Mouse (Mus musculus) hindbrain, embryonic 12.5 days (tissue): ENCODE measurements around the gene Plscr3. TPM values are rescaled to one million over a fixed set of nuclear protein-coding genes. Genes with fewer than 3 reads are reported as not detected.

ENCODE experiments used
- ATAC-seq: fragments of 200-750 bp; cut with Nextera tagmentation; 2 replicates; pipeline ENCODE4 v1.8.0; 2017; ENCODE audit warnings: moderate TSS enrichment; ENCODE audit not compliant: low FRiP score
- H3K27ac ChIP-seq: fragments of 300-500 bp; sonication (generic); 2 replicates; pipeline ENCODE4 v1.5.1; 2016; ENCODE audit warnings: mild to moderate bottlenecking
- H3K27me3 ChIP-seq: fragments of 300-500 bp; sonication (generic); 2 replicates; pipeline ENCODE4 v1.6.1; 2016; ENCODE audit warnings: mild to moderate bottlenecking
- H3K36me3 ChIP-seq: fragments of 300-500 bp; sonication (generic); 2 replicates; pipeline ENCODE4 v1.6.1; 2016; ENCODE audit warnings: mild to moderate bottlenecking
- H3K4me1 ChIP-seq: fragments of 300-500 bp; sonication (generic); 2 replicates; pipeline ENCODE4 v1.6.1; 2016
- H3K4me2 ChIP-seq: fragments of 300-500 bp; sonication (generic); replicated peaks from 2 replicates; pipeline ENCODE4 v1.6.1; 2016; ENCODE audit warnings: mild to moderate bottlenecking
- H3K4me3 ChIP-seq: fragments of 300-500 bp; sonication (generic); 2 replicates; pipeline ENCODE4 v1.5.1; 2016; ENCODE audit warnings: mild to moderate bottlenecking
- H3K9ac ChIP-seq: fragments of 300-500 bp; sonication (generic); 2 replicates; pipeline ENCODE4 v1.6.1; 2016; ENCODE audit warnings: mild to moderate bottlenecking, moderate library complexity
- H3K9me3 ChIP-seq: fragments of 300-500 bp; sonication (generic); replicated peaks from 2 replicates; pipeline ENCODE4 v1.6.1; 2016; ENCODE audit warnings: mild to moderate bottlenecking
- WGBS: fragments of 180-500 bp; shearing (Covaris S2); methylation state at CpG from one replicate; pipeline ENCODE4 v1.1.7; 2016; 5-methylcytosine and 5-hydroxymethylcytosine counted together
- polyA plus RNA-seq: library from polyadenylated mRNA; unstranded; fragments of >200 nt; fragmentation: Nextera tagmentation; extraction: Ambion mirVana; gene quantifications from 2 replicates; pipeline ENCODE4 v1.2.1, GENCODE M21; 2016

The Plscr3 gene
- polyA plus RNA-seq, 1 experiment from 2014 or later: 74.9 TPM

DNA sequence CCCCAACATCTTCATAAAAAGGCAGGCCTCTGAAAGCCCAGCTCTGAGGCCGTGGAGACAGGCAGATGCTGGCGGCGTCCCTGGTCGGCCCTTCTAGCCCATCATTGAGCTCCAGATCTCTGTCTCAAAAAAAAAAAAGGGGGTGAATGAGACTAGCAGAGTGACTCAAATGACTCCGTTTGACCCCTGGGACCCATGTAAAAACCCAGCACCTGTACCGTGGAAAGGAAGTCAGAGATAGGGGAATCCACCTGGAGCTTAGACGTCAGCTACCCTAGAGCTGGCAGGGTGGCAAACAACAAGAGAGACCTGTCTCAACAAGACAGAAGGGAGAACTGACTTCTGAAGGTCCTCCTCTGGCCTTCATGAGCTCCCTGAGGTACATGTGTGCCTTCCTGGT is 25.6 kb downstream of the Plscr3 start:
- no peak for ATAC-seq
- H3K27me3 ChIP-seq: peaks cover 4% of the 10 kb centered on the region; the same call in 1 of the 2 replicates
- 86% methylated on average over 7 of the region's 7 CpGs for WGBS
- no peak overlapping the region for H3K4me3 ChIP-seq
- H3K27ac ChIP-seq: no peak overlapping the region
- no peaks in the 10 kb centered on the region for H3K9me3 ChIP-seq
- no peaks in the 10 kb centered on the region for H3K36me3 ChIP-seq
- no peak overlapping the region for H3K9ac ChIP-seq
- no peaks in the 10 kb centered on the region for H3K4me1 ChIP-seq
- H3K4me2 ChIP-seq: no peak overlapping the region

DNA sequence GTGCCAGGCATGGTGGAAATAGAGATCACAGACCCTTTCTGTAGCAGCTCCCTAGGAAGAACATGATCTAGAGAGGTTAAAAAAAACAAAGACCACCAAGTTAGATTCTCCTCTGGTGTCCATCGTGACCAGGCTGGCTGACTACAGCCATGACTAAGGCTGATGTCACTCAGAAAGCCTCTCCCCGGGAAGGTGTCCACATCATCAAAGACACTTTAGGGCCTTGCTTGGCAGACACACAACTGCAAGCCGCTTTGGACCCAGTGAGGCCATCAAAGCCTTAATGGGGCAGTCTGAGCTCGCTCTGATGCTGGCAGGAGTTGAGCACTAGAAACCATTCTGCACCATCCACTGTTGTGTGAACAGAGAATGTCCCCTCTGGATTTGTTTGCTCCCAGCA is 26.3 kb downstream of the Plscr3 start:
- no peaks in the 10 kb centered on the region; the same call in 1 of the 2 replicates for H3K27me3 ChIP-seq
- no peaks in the 10 kb centered on the region for H3K36me3 ChIP-seq
- WGBS: 87% methylated on average over 4 of the region's 4 CpGs
- H3K4me3 ChIP-seq: no peak overlapping the region
- H3K4me2 ChIP-seq: no peak overlapping the region
- no peak overlapping the region for H3K27ac ChIP-seq
- H3K9me3 ChIP-seq: no peaks in the 10 kb centered on the region
- H3K9ac ChIP-seq: no peak overlapping the region
- no peak for ATAC-seq
- H3K4me1 ChIP-seq: peaks cover 5% of the 10 kb centered on the region

DNA sequence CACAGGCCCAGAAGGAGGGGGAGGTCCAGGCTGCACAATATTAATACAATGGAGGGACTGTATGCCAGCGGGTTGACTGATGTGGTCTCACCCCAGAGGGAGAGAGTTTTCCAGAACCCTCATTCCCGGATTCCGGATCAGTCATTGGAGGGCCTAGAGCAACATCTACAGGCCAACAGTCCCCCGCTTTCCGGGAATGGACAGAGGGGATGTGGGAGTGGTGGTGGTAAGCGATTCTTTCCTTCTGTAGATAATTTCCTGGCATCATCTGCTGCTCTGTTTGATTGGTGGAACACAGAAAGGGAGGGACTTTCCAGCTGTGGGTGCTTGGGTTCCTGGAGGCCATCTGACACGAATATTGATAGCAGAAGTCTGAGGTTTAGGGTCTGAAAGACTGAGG is 30.0 kb downstream of the Plscr3 start:
- H3K4me3 ChIP-seq: no peak overlapping the region
- no peak overlapping the region for H3K4me2 ChIP-seq
- WGBS: 67% methylated on average over 7 of the region's 7 CpGs
- no peak overlapping the region for H3K9ac ChIP-seq
- peaks cover 12% of the 10 kb centered on the region for H3K27me3 ChIP-seq
- peaks cover 24% of the 10 kb centered on the region for H3K4me1 ChIP-seq
- H3K27ac ChIP-seq: peak overlapping the region; percentile 17; the same call in 1 of the 2 replicates
- H3K9me3 ChIP-seq: no peaks in the 10 kb centered on the region
- no peaks in the 10 kb centered on the region for H3K36me3 ChIP-seq
- no peak for ATAC-seq

DNA sequence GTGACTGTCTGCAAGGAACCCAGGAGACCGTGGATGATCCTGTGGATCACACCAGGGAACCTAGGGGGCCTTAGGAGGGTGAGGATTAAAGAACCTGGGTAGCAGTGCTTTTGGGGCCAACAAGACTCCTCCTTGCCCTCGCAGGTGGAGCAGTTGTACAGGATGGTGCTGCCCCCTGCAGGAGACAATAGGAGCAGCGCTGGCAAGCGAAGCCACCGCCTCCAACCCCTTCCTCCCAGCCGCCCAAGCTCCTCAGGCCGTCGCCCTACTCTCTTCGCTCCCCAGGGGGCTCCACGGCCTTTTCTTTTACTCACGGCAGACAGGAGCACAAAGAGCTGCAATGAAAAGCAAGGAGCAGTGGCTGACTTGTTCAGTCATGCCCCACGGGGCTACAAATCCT is 30.7 kb downstream of the Plscr3 start:
- H3K4me2 ChIP-seq: peak overlapping the region; percentile 44
- peaks cover 27% of the 10 kb centered on the region for H3K4me1 ChIP-seq
- 0 out of 2 replicates have a peak overlapping the region, but pooled peaks have one; percentile 6 for H3K4me3 ChIP-seq
- WGBS: under 1% methylated on average over 12 of the region's 12 CpGs
- no peaks in the 10 kb centered on the region for H3K9me3 ChIP-seq
- peak overlapping the region; percentile 29; the same call in 1 of the 2 replicates for H3K9ac ChIP-seq
- no peaks in the 10 kb centered on the region for H3K36me3 ChIP-seq
- H3K27me3 ChIP-seq: peaks cover 16% of the 10 kb centered on the region
- H3K27ac ChIP-seq: no peak overlapping the region
- ATAC-seq: 0 out of 2 replicates have a peak, but pooled peaks have one; percentile 34

DNA sequence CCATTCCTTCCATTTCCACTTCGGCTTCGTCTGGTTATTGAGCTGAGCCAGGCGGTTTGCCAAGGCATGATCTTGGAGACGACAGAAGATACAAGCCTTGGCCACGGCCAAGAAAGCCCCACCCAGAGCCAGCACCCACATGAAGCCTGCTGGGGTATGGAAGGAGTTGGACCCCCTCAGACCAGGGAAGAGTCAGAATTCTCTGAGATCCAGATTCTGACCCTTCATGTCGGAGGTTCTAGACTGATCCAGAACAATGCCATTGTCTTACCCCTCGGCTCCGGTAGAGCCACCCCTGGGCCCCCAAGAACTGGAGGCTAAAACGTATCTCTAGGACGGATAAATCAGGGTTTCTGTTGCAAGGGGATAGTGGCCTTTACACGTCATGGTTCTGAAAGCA is 31.7 kb downstream of the Plscr3 start, which contains the start of gene Tmem95:
TSS of gene Tmem95 (minus strand) at position 141 of the 400 bp plus-strand sequence.
- Histone ChIP-seq H3K4me2 (peak within 1 kb of the TSS; percentile 44), H3K36me3 (no peaks in the 10 kb centered on the region), H3K9ac (peak within 1 kb of the TSS; percentile 29; the same call in 1 of the 2 replicates), H3K4me3 (0 out of 2 replicates have a peak within 1 kb of the TSS, but pooled peaks have one; percentile 6), H3K4me1 (peaks cover 27% of the 10 kb centered on the region), H3K27me3 (peaks cover 24% of the 10 kb centered on the region), H3K27ac (no peak within 1 kb of the TSS; the same call in 1 of the 2 replicates), H3K9me3 (no peaks in the 10 kb centered on the region)
- ATAC-seq: no peak
- 92% methylated on average over 11 of the region's 11 CpGs for WGBS

DNA sequence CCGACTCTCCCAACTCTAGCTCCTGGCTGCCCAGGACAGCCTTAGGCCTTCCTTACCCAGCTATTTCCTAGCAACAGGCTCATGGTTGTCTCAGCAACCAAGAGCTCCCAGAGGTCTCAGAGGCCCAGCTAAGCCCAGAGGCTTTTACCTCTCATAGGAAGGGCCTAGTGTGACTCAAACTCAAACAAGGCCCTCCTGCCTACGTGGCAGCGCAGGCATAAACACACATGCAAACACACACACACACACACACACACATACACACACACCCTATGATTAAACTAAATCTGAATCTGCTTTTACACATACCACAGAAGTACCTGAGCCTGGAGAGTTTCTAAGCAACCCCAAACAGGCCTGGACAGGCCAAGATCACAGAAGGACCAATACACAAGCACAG is 32.2 kb downstream of the Plscr3 start:
- 82% methylated on average over 3 of the region's 3 CpGs for WGBS
- Histone ChIP-seq H3K4me2 (no peak overlapping the region), H3K4me3 (no peak overlapping the region), H3K9ac (0 out of 2 replicates have a peak overlapping the region, but pooled peaks have one; percentile 18), H3K9me3 (no peaks in the 10 kb centered on the region), H3K27me3 (peaks cover 24% of the 10 kb centered on the region), H3K27ac (no peak overlapping the region), H3K36me3 (no peaks in the 10 kb centered on the region), H3K4me1 (peaks cover 27% of the 10 kb centered on the region)
- ATAC-seq: no peak

DNA sequence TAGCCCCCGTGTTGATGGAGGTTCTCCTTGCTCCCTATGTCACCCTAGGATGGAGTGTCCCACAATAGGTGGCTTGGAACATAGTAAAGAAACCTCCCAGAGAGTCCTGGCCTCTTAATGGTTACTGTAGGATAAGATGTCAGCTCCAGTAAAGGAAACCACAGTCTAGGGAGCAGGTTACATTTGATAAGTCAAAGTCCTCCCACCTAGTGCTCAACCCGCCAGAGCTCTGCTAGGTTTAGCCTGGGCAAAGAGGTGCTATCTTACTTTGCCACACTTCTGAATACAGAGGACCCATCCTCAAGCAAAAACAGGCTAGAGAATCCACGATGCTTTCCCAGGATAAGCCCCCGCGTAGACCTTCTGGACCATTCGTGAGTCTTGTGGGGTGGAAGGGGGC is 32.8 kb downstream of the Plscr3 start:
- no peak overlapping the region for H3K4me2 ChIP-seq
- peaks cover 24% of the 10 kb centered on the region for H3K27me3 ChIP-seq
- no peaks in the 10 kb centered on the region for H3K9me3 ChIP-seq
- H3K36me3 ChIP-seq: no peaks in the 10 kb centered on the region
- no peak overlapping the region for H3K27ac ChIP-seq
- H3K9ac ChIP-seq: no peak overlapping the region
- no peak overlapping the region for H3K4me3 ChIP-seq
- H3K4me1 ChIP-seq: peaks cover 27% of the 10 kb centered on the region
- 88% methylated on average over 6 of the region's 6 CpGs for WGBS
- ATAC-seq: no peak

DNA sequence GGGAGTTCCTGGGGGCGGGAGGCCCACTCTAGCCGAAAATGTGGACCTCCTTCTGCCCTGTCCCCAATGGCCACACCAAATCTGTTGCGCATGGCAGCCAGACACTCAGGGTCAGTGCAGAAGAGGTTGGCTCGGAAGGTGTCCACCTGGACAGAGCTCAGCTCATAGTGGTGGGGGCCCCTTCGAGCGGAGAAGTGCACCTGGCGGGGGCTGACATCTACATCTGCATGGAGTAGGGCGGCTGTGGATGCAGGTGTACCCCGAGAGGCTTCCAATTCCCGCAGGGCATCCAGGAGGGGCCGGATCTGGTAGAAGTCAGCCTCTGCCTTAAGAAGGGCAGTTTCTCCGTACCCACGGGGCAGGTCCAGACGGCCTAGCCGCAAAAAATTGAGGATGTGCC is 33.5 kb downstream of the Plscr3 start:
- WGBS: 51% methylated on average over 15 of the region's 15 CpGs
- peaks cover 27% of the 10 kb centered on the region for H3K4me1 ChIP-seq
- H3K4me2 ChIP-seq: peak overlapping the region; percentile 83
- no peak overlapping the region for H3K9ac ChIP-seq
- no peak for ATAC-seq
- H3K9me3 ChIP-seq: no peaks in the 10 kb centered on the region
- H3K4me3 ChIP-seq: peak overlapping the region; percentile 44
- no peaks in the 10 kb centered on the region for H3K36me3 ChIP-seq
- no peak overlapping the region for H3K27ac ChIP-seq
- H3K27me3 ChIP-seq: peaks cover 24% of the 10 kb centered on the region

DNA sequence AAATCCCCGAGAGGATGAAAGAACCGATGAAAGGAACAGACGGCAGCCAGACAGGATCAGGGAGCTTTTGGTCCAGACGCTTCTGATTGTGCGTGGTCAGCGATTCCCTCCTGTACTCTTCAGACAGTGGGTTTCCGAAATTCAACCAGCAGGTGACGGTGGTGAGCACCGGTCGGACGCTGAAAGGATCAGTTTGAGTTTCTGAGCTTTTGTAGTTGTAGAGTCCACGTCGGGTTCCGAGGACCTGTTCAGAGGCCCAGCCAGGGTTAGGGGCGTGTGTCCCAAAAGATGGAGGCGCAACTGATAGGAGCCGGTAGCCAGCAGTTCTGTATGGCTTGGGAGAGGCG is 34.3 kb downstream of the Plscr3 start:
- H3K4me3 ChIP-seq: peak overlapping the region; percentile 44
- peaks cover 27% of the 10 kb centered on the region for H3K4me1 ChIP-seq
- peak overlapping the region; percentile 52 for H3K9ac ChIP-seq
- WGBS: under 1% methylated on average over 18 of the region's 18 CpGs
- H3K9me3 ChIP-seq: no peaks in the 10 kb centered on the region
- ATAC-seq: peak; percentile 18
- peak overlapping the region; percentile 83 for H3K4me2 ChIP-seq
- peak overlapping the region; percentile 42 for H3K27ac ChIP-seq
- H3K36me3 ChIP-seq: no peaks in the 10 kb centered on the region
- H3K27me3 ChIP-seq: peaks cover 24% of the 10 kb centered on the region

DNA sequence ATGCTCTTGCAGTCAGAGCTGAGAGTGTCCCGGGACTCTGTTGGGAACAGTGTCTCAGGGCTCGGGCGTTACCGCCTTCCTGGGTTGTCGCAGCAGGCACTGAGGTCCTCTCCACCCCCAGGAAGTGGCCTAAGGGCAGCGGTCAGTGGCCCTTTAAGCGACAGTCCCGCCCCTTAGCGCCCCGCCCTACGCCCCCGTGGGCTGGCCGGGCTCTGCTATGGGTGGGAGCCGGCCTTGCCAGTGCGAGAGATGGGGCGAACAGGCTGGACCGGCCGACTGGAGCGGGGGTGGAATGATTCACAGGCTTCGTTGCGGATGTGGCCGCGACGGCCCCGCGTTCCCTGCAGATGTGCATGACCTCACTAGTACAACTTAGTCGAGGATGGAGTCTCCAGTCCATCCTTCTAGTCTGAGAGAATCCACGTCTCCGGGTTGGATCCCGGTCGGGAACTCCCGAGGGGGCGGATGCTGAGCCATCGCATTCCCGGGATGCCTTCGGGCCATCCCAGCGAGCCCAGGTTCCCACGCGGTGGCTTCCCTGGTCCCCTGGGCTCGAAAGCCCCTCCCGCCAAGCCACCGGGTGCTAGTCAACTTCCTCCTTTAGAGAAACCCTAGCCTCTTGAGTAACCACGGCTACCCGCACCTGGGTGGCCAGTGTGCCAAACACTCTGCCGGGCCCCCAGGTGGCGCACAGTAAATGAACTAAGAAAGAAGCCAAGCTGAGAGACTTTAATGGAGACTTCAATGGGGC is 34.9 kb downstream of the Plscr3 start, which contains the start of gene Kctd11:
TSS of gene Kctd11 (minus strand) at position 554 of the 751 bp plus-strand sequence.
- H3K9me3 ChIP-seq: no peaks in the 10 kb centered on the region
- H3K4me1 ChIP-seq: peaks cover 27% of the 10 kb centered on the region
- peaks cover 24% of the 10 kb centered on the region for H3K27me3 ChIP-seq
- H3K36me3 ChIP-seq: no peaks in the 10 kb centered on the region
- H3K4me3 ChIP-seq: peak within 1 kb of the TSS; percentile 44
- under 1% methylated on average over 46 of the region's 46 CpGs for WGBS
- peak; percentile 64 for ATAC-seq
- H3K4me2 ChIP-seq: peak within 1 kb of the TSS; percentile 83
- peak within 1 kb of the TSS; percentile 52 for H3K9ac ChIP-seq
- peak within 1 kb of the TSS; percentile 42 for H3K27ac ChIP-seq

DNA sequence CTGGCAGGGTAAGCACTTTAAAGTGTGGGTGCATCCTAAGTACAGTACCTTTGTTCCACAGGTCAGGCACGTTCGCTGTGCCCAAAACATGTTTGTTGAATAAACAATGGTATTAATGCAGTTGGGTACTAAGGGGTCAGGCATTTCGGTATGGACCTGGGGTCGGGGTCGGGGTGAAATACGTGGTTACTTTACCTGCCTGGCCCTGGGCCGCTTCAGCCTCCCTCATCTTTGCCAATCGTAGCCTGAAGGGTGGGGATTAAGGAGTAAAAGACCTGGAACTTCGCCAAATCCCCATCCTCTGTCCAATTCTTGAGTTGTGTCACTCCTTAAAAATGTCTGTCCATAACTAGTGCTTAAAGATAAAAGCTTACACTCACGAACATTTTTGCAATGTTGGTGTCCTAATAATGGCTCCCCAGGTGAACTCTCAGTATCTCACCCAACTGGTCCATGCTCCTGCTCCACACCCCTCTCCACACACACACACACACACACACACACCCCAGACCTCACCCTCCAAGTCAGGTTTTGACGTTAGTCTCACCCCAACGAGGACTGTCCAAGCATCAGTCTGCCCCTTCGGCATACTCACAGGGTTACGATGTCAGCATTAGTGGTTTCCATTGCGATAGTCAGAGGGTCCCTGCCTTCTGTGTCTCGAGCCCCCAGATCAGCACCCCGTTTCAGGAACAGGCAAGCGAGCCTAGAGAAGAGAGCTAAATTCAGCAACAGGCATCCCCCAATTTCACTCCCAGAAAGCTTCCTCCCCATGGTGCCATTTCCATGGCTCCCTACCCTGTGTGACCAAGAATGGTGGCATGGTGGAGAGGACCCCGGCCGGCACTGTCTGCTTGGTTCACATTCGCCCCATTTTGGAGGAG is 35.9 kb downstream of the Plscr3 start:
- Histone ChIP-seq H3K4me3 (peak overlapping the region; percentile 44), H3K9ac (peak overlapping the region; percentile 52; the same call in 1 of the 2 replicates)

DNA sequence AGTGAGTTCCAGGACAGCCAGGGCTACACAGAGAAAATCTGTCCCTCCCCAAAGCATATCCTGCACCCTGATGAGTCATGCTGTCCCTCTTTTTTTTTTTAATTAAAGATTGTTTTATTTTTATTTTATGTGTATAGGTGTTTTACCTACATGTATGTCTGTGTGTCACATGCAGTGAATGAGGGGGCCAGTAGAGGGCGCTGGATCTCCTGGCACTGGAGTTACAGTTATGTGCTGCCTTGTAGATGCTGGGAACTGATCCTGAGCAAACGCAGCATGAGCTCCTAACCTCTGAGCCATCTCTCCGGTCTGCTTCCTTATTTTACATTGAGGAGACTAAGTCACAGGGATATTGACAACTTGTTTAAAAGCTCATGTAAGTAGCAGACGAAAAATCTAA is 36.9 kb downstream of the Plscr3 start:
- no peak for ATAC-seq
- H3K9me3 ChIP-seq: no peaks in the 10 kb centered on the region
- H3K9ac ChIP-seq: no peak overlapping the region
- no peak overlapping the region for H3K4me2 ChIP-seq
- 60% methylated on average over 4 of the region's 4 CpGs for WGBS
- H3K27ac ChIP-seq: no peak overlapping the region
- H3K4me3 ChIP-seq: no peak overlapping the region
- H3K36me3 ChIP-seq: no peaks in the 10 kb centered on the region
- H3K4me1 ChIP-seq: peaks cover 22% of the 10 kb centered on the region
- peaks cover 24% of the 10 kb centered on the region for H3K27me3 ChIP-seq

More for the DNA sequence above, 35.9 kb downstream of the Plscr3 start:
- peak overlapping the region; percentile 83 for H3K4me2 ChIP-seq
- no peaks in the 10 kb centered on the region for H3K9me3 ChIP-seq
- no peak for ATAC-seq
- 65% methylated on average over 21 of the region's 21 CpGs for WGBS
- peaks cover 24% of the 10 kb centered on the region for H3K27me3 ChIP-seq
- peaks cover 26% of the 10 kb centered on the region for H3K4me1 ChIP-seq
- peak overlapping the region; percentile 42; the same call in 1 of the 2 replicates for H3K27ac ChIP-seq
- no peaks in the 10 kb centered on the region for H3K36me3 ChIP-seq
